Mouse (Mus musculus): Measurements from ENCODE around the gene Gp2. TPM values are rescaled to one million over a fixed set of nuclear protein-coding genes. Genes with fewer than 3 reads are reported as not detected.

Gp2 gene
- polyA plus RNA-seq, 1 experiment: not detected

GRCm38 (mm10) chr7:119420730-119421129 lies 38.4 kb downstream of the Gp2 start:
- TF ChIP-seq MYOG (IDR thresholded peaks at IDR 0.05; ENCODE audit: control insufficient read depth, extremely low read depth, insufficient read length) (no peak), CEBPB (IDR thresholded peaks at IDR 0.05; ENCODE audit: low read depth) (no peak), MAX (IDR thresholded peaks at IDR 0.05) (no peak), FOSL1 (IDR thresholded peaks at IDR 0.05; ENCODE audit: insufficient read depth, low read length, poor library complexity, severe bottlenecking) (no peak), CTCF (IDR thresholded peaks at IDR 0.05; ENCODE audit: control insufficient read depth, insufficient read depth, insufficient read length) (no peak), MYOD1 (IDR thresholded peaks at IDR 0.05; ENCODE audit: control insufficient read depth, insufficient read length, low read depth) (no peak), USF1 (IDR thresholded peaks at IDR 0.05; ENCODE audit: low read depth) (no peak)
- no peak overlapping the region for H3ac ChIP-seq (ENCODE audit: control insufficient read depth, insufficient read length, low read depth)
- H3K27me3 ChIP-seq (ENCODE audit: control insufficient read depth, insufficient read depth, insufficient read length): no peaks in the 10 kb centered on the region
- no peaks in the 10 kb centered on the region for H3K36me3 ChIP-seq (ENCODE audit: control insufficient read depth, insufficient read depth)
- no peaks in the 10 kb centered on the region for H3K79me3 ChIP-seq (ENCODE audit: low read depth)
- no peaks in the 10 kb centered on the region for H3K79me2 ChIP-seq (ENCODE audit: control insufficient read depth, insufficient read depth)
- no peak overlapping the region for H3K4me3 ChIP-seq (ENCODE audit: insufficient read depth, poor library complexity, severe bottlenecking)

- Histone ChIP-seq H3K4me3 (ENCODE audit: insufficient read depth, poor library complexity, severe bottlenecking) (no peak overlapping the region), H3K27me3 (ENCODE audit: control insufficient read depth, insufficient read depth, insufficient read length) (no peaks in the 10 kb centered on the region), H3K36me3 (ENCODE audit: control insufficient read depth, insufficient read depth) (no peaks in the 10 kb centered on the region), H3K79me3 (ENCODE audit: low read depth) (no peaks in the 10 kb centered on the region), H3ac (ENCODE audit: control insufficient read depth, insufficient read length, low read depth) (no peak overlapping the region), H3K79me2 (ENCODE audit: control insufficient read depth, insufficient read depth) (no peaks in the 10 kb centered on the region)
- TF ChIP-seq MYOG (IDR thresholded peaks at IDR 0.05; ENCODE audit: control insufficient read depth, extremely low read depth, insufficient read length) (no peak), MYOD1 (IDR thresholded peaks at IDR 0.05; ENCODE audit: control insufficient read depth, insufficient read length, low read depth) (no peak), CEBPB (IDR thresholded peaks at IDR 0.05; ENCODE audit: low read depth) (no peak), USF1 (IDR thresholded peaks at IDR 0.05; ENCODE audit: low read depth) (no peak), FOSL1 (IDR thresholded peaks at IDR 0.05; ENCODE audit: insufficient read depth, low read length, poor library complexity, severe bottlenecking) (no peak), CTCF (IDR thresholded peaks at IDR 0.05; ENCODE audit: control insufficient read depth, insufficient read depth, insufficient read length) (no peak), MAX (IDR thresholded peaks at IDR 0.05) (no peak)
These were observed 40.6 kb downstream of the Gp2 start for GRCm38 (mm10) chr7:119418523-119418922.

GRCm38 (mm10) chr7:119394050-119394732 lies 64.9 kb downstream of the Gp2 start:
- Histone ChIP-seq H3K27me3 (ENCODE audit: control insufficient read depth, insufficient read depth, insufficient read length) (no peaks in the 10 kb centered on the region), H3K36me3 (ENCODE audit: control insufficient read depth, insufficient read depth) (no peaks in the 10 kb centered on the region), H3K79me3 (ENCODE audit: low read depth) (no peaks in the 10 kb centered on the region), H3ac (ENCODE audit: control insufficient read depth, insufficient read length, low read depth) (no peak overlapping the region), H3K4me3 (ENCODE audit: insufficient read depth, poor library complexity, severe bottlenecking) (no peak overlapping the region), H3K79me2 (ENCODE audit: control insufficient read depth, insufficient read depth) (no peaks in the 10 kb centered on the region)
- TF ChIP-seq MYOG (IDR thresholded peaks at IDR 0.05; ENCODE audit: control insufficient read depth, extremely low read depth, insufficient read length) (no peak), MAX (IDR thresholded peaks at IDR 0.05) (no peak), FOSL1 (IDR thresholded peaks at IDR 0.05; ENCODE audit: insufficient read depth, low read length, poor library complexity, severe bottlenecking) (no peak), USF1 (IDR thresholded peaks at IDR 0.05; ENCODE audit: low read depth) (no peak), CEBPB (IDR thresholded peaks at IDR 0.05; ENCODE audit: low read depth) (no peak), CTCF (IDR thresholded peaks at IDR 0.05; ENCODE audit: control insufficient read depth, insufficient read depth, insufficient read length) (no peak), MYOD1 (IDR thresholded peaks at IDR 0.05; ENCODE audit: control insufficient read depth, insufficient read length, low read depth) (no peak)

Other genes starting within 250 kb of the Gp2 start
- not detected for gene Umod, start 20.0 kb upstream of the Gp2 start, polyA plus RNA-seq (2012; fragmentation: generic; extraction: Trizol)
- gene Acsm5, start 60.2 kb upstream of the Gp2 start, polyA plus RNA-seq (2012; fragmentation: generic; extraction: Trizol): not detected
- not detected for gene Pdilt, start 64.2 kb upstream of the Gp2 start, polyA plus RNA-seq (2012; fragmentation: generic; extraction: Trizol)
- gene Acsm2, start 95.1 kb upstream of the Gp2 start, polyA plus RNA-seq (2012; fragmentation: generic; extraction: Trizol): not detected
- gene Acsm1, start 147.7 kb upstream of the Gp2 start, polyA plus RNA-seq (2012; fragmentation: generic; extraction: Trizol): not detected
- gene Acsm4, start 230.7 kb upstream of the Gp2 start, polyA plus RNA-seq (2012; fragmentation: generic; extraction: Trizol): not detected

Measured in C2C12 (cell line).